Mouse (Mus musculus) midbrain, embryonic 11.5 days (tissue): ENCODE data around the gene Bend6. TPM values are rescaled to one million over a fixed set of nuclear protein-coding genes. Genes with fewer than 3 reads are reported as not detected.

ENCODE experiments used
- ATAC-seq: fragments of 200-750 bp; cut with Nextera tagmentation; 2 replicates; pipeline ENCODE4 v1.8.0; 2017; ENCODE audit warnings: moderate TSS enrichment, moderate library complexity; ENCODE audit not compliant: low FRiP score
- DNase-seq: peaks from one replicate; pipeline ENCODE4 v3.0.0; 2015; ENCODE audit warnings: low spot score; ENCODE audit errors: missing footprints
- H3K27ac ChIP-seq: fragments of 300-500 bp; sonication (generic); 2 replicates; pipeline ENCODE4 v1.5.1; 2014; ENCODE audit warnings: low read depth, low read length
- H3K27me3 ChIP-seq: fragments of 300-500 bp; sonication (generic); 2 replicates; pipeline ENCODE4 v1.6.1; 2014; ENCODE audit warnings: mild to moderate bottlenecking, low read length, moderate library complexity, mixed read lengths; ENCODE audit not compliant: control insufficient read depth, insufficient read depth
- H3K36me3 ChIP-seq: fragments of 300-500 bp; sonication (generic); 2 replicates; pipeline ENCODE4 v1.6.1; 2014; ENCODE audit warnings: mild to moderate bottlenecking, low read length, moderate library complexity, mixed read lengths; ENCODE audit not compliant: control insufficient read depth, insufficient read depth
- H3K4me1 ChIP-seq: fragments of 300-500 bp; sonication (generic); 2 replicates; pipeline ENCODE4 v1.6.1; 2014; ENCODE audit warnings: low read length; ENCODE audit not compliant: control insufficient read depth, insufficient read depth
- H3K4me2 ChIP-seq: fragments of 300-500 bp; sonication (generic); 2 replicates; pipeline ENCODE4 v1.6.1; 2014; ENCODE audit warnings: mild to moderate bottlenecking, moderate library complexity
- H3K4me3 ChIP-seq: fragments of 300-500 bp; sonication (generic); 2 replicates; pipeline ENCODE4 v1.5.1; 2014; ENCODE audit warnings: low read depth, low read length
- H3K9ac ChIP-seq: fragments of 300-500 bp; sonication (generic); 2 replicates; pipeline ENCODE4 v1.6.1; 2014; ENCODE audit warnings: low read length
- H3K9me3 ChIP-seq: fragments of 300-500 bp; sonication (generic); 2 replicates; pipeline ENCODE4 v1.6.1; 2016; ENCODE audit warnings: low read length; ENCODE audit not compliant: control insufficient read depth
- WGBS: fragments of 180-500 bp; shearing (Covaris S2); extraction: QIAGEN DNeasy Blood & Tissue Kit; methylation state at CpG from one replicate; pipeline ENCODE4 v1.1.7; 2014; 5-methylcytosine and 5-hydroxymethylcytosine counted together
- polyA plus RNA-seq: library from polyadenylated mRNA; unstranded; fragments of >200 nt; fragmentation: Nextera tagmentation; extraction: Ambion mirVana; gene quantifications from 2 replicates; pipeline ENCODE4 v1.2.1, GENCODE M21; 2014

Bend6 gene
- polyA plus RNA-seq, 1 experiment from 2014 or later: 2.0 TPM

DNA sequence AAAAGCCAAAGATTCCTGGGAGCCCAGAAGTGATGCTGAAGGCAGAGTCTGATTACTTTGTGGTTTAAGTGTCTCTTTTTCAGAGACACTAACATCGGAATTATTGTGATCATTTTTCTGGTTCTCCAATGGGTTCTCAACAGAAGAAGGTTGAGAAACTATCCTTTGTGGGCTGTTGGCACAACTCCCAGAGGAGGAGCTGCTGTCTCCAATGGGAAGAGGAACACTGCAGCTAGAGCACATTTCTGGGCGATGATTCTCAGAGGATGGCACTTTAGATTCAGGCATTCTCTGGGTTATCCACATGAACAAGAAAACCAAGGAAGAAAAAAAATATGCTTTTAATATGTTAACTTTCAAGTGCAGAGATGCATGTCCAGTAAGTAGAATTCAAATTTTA lies 104.3 kb downstream of the Bend6 start:
- H3K27me3 ChIP-seq: no peaks in the 10 kb centered on the region
- H3K4me2 ChIP-seq: no peak overlapping the region
- H3K27ac ChIP-seq: no peak overlapping the region
- ATAC-seq (no peak), DNase-seq (no peak)
- 93% methylated on average over 2 of the region's 2 CpGs for WGBS
- H3K4me1 ChIP-seq: no peaks in the 10 kb centered on the region
- peaks cover 35% of the 10 kb centered on the region for H3K36me3 ChIP-seq
- H3K4me3 ChIP-seq: no peak overlapping the region
- H3K9me3 ChIP-seq: no peaks in the 10 kb centered on the region
- H3K9ac ChIP-seq: no peak overlapping the region

Other genes starting within 250 kb of the Bend6 start
- 55.0 and 57.7 TPM in 2 replicates for gene Prim2, start 238.0 kb downstream of the Bend6 start, polyA plus RNA-seq
- gene Rab23, start 187.9 kb downstream of the Bend6 start, polyA plus RNA-seq: 28.2 and 28.6 TPM in 2 replicates
- 29.1 and 29.6 TPM in 2 replicates for gene Bag2, start 150.0 kb downstream of the Bend6 start, polyA plus RNA-seq
- gene Zfp451, start 93.2 kb downstream of the Bend6 start, polyA plus RNA-seq: 43.5 and 52.1 TPM in 2 replicates
- 33.3 and 38.6 TPM in 2 replicates for gene Dst, start 409 bp upstream of the Bend6 start, polyA plus RNA-seq